Mouse (Mus musculus): ENCODE measurements around the gene Mapkbp1. TPM values are rescaled to one million over a fixed set of nuclear protein-coding genes. Genes with fewer than 3 reads are reported as not detected.

Gene Mapkbp1
- polyA plus RNA-seq, 1 experiment from 2014 or later = 5.4 TPM

Small RNA genes lying within 50 kb of the gene (microRNA-seq; reads per million reads assigned to microRNA genes)
- not detected for gene Mir7665

Other genes with a start within 250 kb of the Mapkbp1 start
- gene Itpka, start 230.4 kb upstream of the Mapkbp1 start, polyA plus RNA-seq (2015; fragmentation: Nextera tagmentation; extraction: Ambion mirVana) = 0.63 and 1.3 TPM in 2 replicates
- 0.33 and 0.51 TPM in 2 replicates for gene Ltk, start 212.3 kb upstream of the Mapkbp1 start, polyA plus RNA-seq (2015; fragmentation: Nextera tagmentation; extraction: Ambion mirVana)
- 21.5 and 21.6 TPM in 2 replicates for gene Rpap1, start 185.2 kb upstream of the Mapkbp1 start, polyA plus RNA-seq (2015; fragmentation: Nextera tagmentation; extraction: Ambion mirVana)
- gene Tyro3, start 175.0 kb upstream of the Mapkbp1 start, polyA plus RNA-seq (2015; fragmentation: Nextera tagmentation; extraction: Ambion mirVana) = 15.9 and 17.9 TPM in 2 replicates
- gene Mga, start 75.5 kb upstream of the Mapkbp1 start, polyA plus RNA-seq (2015; fragmentation: Nextera tagmentation; extraction: Ambion mirVana) = 28.0 and 29.0 TPM in 2 replicates
- gene Jmjd7, start 54.8 kb downstream of the Mapkbp1 start, polyA plus RNA-seq (2015; fragmentation: Nextera tagmentation; extraction: Ambion mirVana) = 19.1 and 19.6 TPM in 2 replicates
- gene Gm28042, start 54.8 kb downstream of the Mapkbp1 start, polyA plus RNA-seq (2015; fragmentation: Nextera tagmentation; extraction: Ambion mirVana) = 5.0 and 5.1 TPM in 2 replicates
- 2.0 and 2.3 TPM in 2 replicates for gene Pla2g4b, start 60.7 kb downstream of the Mapkbp1 start, polyA plus RNA-seq (2015; fragmentation: Nextera tagmentation; extraction: Ambion mirVana)
- 9.7 and 11.7 TPM in 2 replicates for gene Ehd4, start 181.9 kb downstream of the Mapkbp1 start, polyA plus RNA-seq (2015; fragmentation: Nextera tagmentation; extraction: Ambion mirVana)

Measured in forebrain, embryonic 15.5 days (tissue).